Mouse (Mus musculus) C2C12 (cell line): ENCODE measurements around the gene Vwce.

ENCODE experiments used
- CTCF ChIP-seq: IDR thresholded peaks from one replicate; pipeline ENCODE4 v1.5.1; 2011; ENCODE audit not compliant: control insufficient read depth, insufficient read depth, insufficient read length
- MAX ChIP-seq: IDR thresholded peaks from one replicate; pipeline ENCODE4 v1.6.1; 2011; ENCODE audit warnings: mild to moderate bottlenecking, control low read depth

- TF ChIP-seq CTCF (peak; percentile 58), MAX (peak; percentile 91)
Observed at GRCm38 (mm10) chr19:10605293-10605900, 28.6 kb upstream of the Vwce start, which contains the start of the genes Ddb1 and Tkfc.
